Mouse (Mus musculus): ENCODE data around the gene Man2b1.
"Not testable (repeated sequence)": the region's sequence is repeated elsewhere in the genome, so short reads cannot be mapped to it uniquely, and the experiment has no call there.

Gene Man2b1

GRCm38 (mm10) chr8:85120251-85120650, 37.2 kb downstream of the Man2b1 start:
- not testable (repeated sequence) for DNase-seq (ENCODE audit: low spot score)

- DNase-seq (ENCODE audit: low spot score) = no peak
Measured at GRCm38 (mm10) chr8:85122995-85123394, 39.9 kb downstream of the Man2b1 start, which contains the start of gene Zfp791. TSS of gene Zfp791 (minus strand) at chr8:85123095.

GRCm38 (mm10) chr8:85123691-85124090, 40.6 kb downstream of the Man2b1 start:
- no peak for DNase-seq (ENCODE audit: low spot score)

- no peak for DNase-seq (ENCODE audit: low spot score)
Measured at GRCm38 (mm10) chr8:85132335-85132734, 49.3 kb downstream of the Man2b1 start.

GRCm38 (mm10) chr8:85135690-85136089, 52.6 kb downstream of the Man2b1 start:
- not testable (repeated sequence) for DNase-seq (ENCODE audit: low spot score)

GRCm38 (mm10) chr8:85142516-85142915, 59.4 kb downstream of the Man2b1 start:
- DNase-seq (ENCODE audit: low spot score) = no peak

Data from embryo, embryonic 10 days (tissue).